Comparison of ENCODE assay signal across 8 mouse cellular contexts in the genomic region with DNA sequence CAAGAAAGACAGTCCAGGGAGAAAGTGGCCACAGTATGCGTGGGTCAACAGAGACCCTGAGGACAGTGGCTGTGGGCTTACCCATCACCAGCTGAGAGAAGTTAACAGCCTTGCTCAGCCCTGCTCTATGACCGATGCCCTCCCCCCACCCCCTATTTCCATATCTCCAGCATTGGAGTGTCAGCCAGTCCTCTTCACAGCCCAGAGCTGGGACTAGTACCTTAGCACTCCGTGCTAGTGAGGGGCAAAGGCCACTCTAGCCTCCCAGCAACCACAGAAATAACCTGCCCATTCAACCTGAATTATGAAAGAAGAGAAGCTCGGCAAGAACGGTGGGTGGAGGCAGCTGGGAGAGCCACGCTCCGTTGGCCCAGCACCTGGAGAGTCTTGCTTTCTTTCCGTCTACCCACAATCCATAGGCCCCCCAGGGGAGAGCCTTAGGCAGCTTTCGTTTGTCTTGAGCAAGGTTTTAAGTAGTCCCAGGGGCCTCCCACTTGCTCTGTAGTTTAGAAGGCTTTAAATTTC. TPM values are rescaled to one million over a fixed set of nuclear protein-coding genes. Genes with fewer than 3 reads are reported as not detected.
DNase-seq lines count a peak whose midpoint lies in the region; ATAC-seq and TF ChIP-seq lines count a peak whose summit lies in the region.

No protein-coding gene starts in this region.

- no peak for DNase-seq in heart, postnatal 4 days
- DNase-seq in brain, embryonic 14.5 days (ENCODE audit: low read depth): peak; percentile 13
- DNase-seq in kidney, adult 11 months: peak; percentile 72
- DNase-seq in thymus, postnatal 4 days: peak; percentile 56
- no peak for DNase-seq in Muller cell, postnatal 12 days (ENCODE audit: inconsistent ontology term)
- no peak for DNase-seq in right cerebral cortex, postnatal 14 days

- no peaks in the 10 kb centered on the region for H3K9me3 ChIP-seq in heart, embryonic 11.5 days (replicated peaks; ENCODE audit: control insufficient read depth, low read length)
- H3K9me3 ChIP-seq in midbrain, embryonic 12.5 days: no peaks in the 10 kb centered on the region

- H3K9ac ChIP-seq in heart, embryonic 11.5 days (ENCODE audit: low read depth, low read length): 0 out of 2 replicates have a peak overlapping the region, but pooled peaks have one; percentile 1
- no peak overlapping the region for H3K9ac ChIP-seq in midbrain, embryonic 12.5 days (replicated peaks)

- no peak overlapping the region for H3K27ac ChIP-seq in heart, embryonic 11.5 days (ENCODE audit: low read depth, low read length)
- H3K27ac ChIP-seq in midbrain, embryonic 12.5 days (replicated peaks): no peak overlapping the region

- no peak for TF ChIP-seq CTCF in brain, embryonic 14.5 days (IDR thresholded peaks at IDR 0.05; ENCODE audit: borderline replicate concordance, extremely low read depth, insufficient read depth, insufficient read length)

- peaks cover 4% of the 10 kb centered on the region; the same call in 1 of the 2 replicates for H3K4me1 ChIP-seq in heart, embryonic 11.5 days (ENCODE audit: control insufficient read depth, insufficient read depth, low read length)
- H3K4me1 ChIP-seq in midbrain, embryonic 12.5 days: peaks cover 13% of the 10 kb centered on the region

- no peak for TF ChIP-seq POLR2A in brain, embryonic 14.5 days (IDR thresholded peaks at IDR 0.05; ENCODE audit: borderline replicate concordance, extremely low read depth, insufficient read depth, insufficient read length, poor library complexity, severe bottlenecking)

- peak overlapping the region; percentile 97 for H3K4me2 ChIP-seq in heart, embryonic 11.5 days
- peak overlapping the region; percentile 97; the same call in 1 of the 2 replicates for H3K4me2 ChIP-seq in midbrain, embryonic 12.5 days (replicated peaks)

- peak overlapping the region; percentile 64; the same call in 1 of the 2 replicates for H3K4me3 ChIP-seq in heart, embryonic 11.5 days (ENCODE audit: low read depth, low read length)
- H3K4me3 ChIP-seq in midbrain, embryonic 12.5 days: no peak overlapping the region

- WGBS in heart, embryonic 11.5 days (ENCODE audit: insufficient replicate concordance): 14% methylated on average over 9 of the region's 9 CpGs
- 6% methylated on average over 9 of the region's 9 CpGs for WGBS in midbrain, embryonic 12.5 days

- H3K27me3 ChIP-seq in heart, embryonic 11.5 days (ENCODE audit: control insufficient read depth, insufficient read depth, low read length): peaks cover 2% of the 10 kb centered on the region; the same call in 1 of the 2 replicates
- peaks cover 48% of the 10 kb centered on the region for H3K27me3 ChIP-seq in midbrain, embryonic 12.5 days

- 0 out of 2 replicates have a peak, but pooled peaks have one; percentile 29 for ATAC-seq in heart, embryonic 11.5 days (replicated peaks; ENCODE audit: insufficient number of reproducible peaks, low FRiP score, low TSS enrichment)
- 0 out of 2 replicates have a peak, but pooled peaks have one; percentile 5 for ATAC-seq in midbrain, embryonic 12.5 days (ENCODE audit: low FRiP score, low read depth)

- H3K36me3 ChIP-seq in heart, embryonic 11.5 days (ENCODE audit: control insufficient read depth, insufficient read depth, low read length): no peaks in the 10 kb centered on the region
- no peaks in the 10 kb centered on the region for H3K36me3 ChIP-seq in midbrain, embryonic 12.5 days

RNA-seq across cellular contexts. Expression of a gene that starts 1.5 kb away (rescaled TPM):
- 13.8 and 17.0 TPM in 2 replicates for polyA plus RNA-seq in heart, embryonic 11.5 days (2014; fragmentation: Nextera tagmentation; extraction: Ambion mirVana)
- total RNA-seq in heart, postnatal 4 days (2021): 10 to 100 TPM; 11.8 to 12.7 TPM
- 42.1 and 48.0 TPM in 2 replicates for polyA plus RNA-seq in brain, embryonic 14.5 days (2012; rRNA removed)
- 14.9 and 16.3 TPM in 2 replicates for polyA plus RNA-seq in midbrain, embryonic 12.5 days (2016; fragmentation: Nextera tagmentation; extraction: Ambion mirVana)

RNA-seq across cellular contexts. Expression of a gene that starts 51.6 kb away (rescaled TPM):
- 106 and 109 TPM in 2 replicates for polyA plus RNA-seq in heart, embryonic 11.5 days (2014; fragmentation: Nextera tagmentation; extraction: Ambion mirVana)
- 10 to 100 TPM; 83.4 to 93.1 TPM for total RNA-seq in heart, postnatal 4 days (2021)
- 116 and 133 TPM in 2 replicates for polyA plus RNA-seq in brain, embryonic 14.5 days (2012; rRNA removed)
- 166 and 173 TPM in 2 replicates for polyA plus RNA-seq in midbrain, embryonic 12.5 days (2016; fragmentation: Nextera tagmentation; extraction: Ambion mirVana)

Comparison
In these comparisons a context has a peak if more than half of its experiments do, and no peak if none do; other contexts are left out.
1. DNase-seq: peak in brain, embryonic 14.5 days (single experiment), kidney, adult 11 months (single experiment) and thymus, postnatal 4 days (single experiment); none in heart, postnatal 4 days (single experiment), Muller cell, postnatal 12 days (single experiment) and right cerebral cortex, postnatal 14 days (single experiment).